Mouse (Mus musculus): ENCODE data around the gene Pappa2. TPM values are rescaled to one million over a fixed set of nuclear protein-coding genes. Genes with fewer than 3 reads are reported as not detected.

Pappa2 gene
- polyA plus RNA-seq, 1 experiment from 2014 or later = 1.2 TPM

GRCm38 (mm10) chr1:158775486-158775885 is 204.8 kb downstream of the Pappa2 start:
- Histone ChIP-seq H3K9ac (replicated peaks; ENCODE audit: low read length) (no peak overlapping the region), H3K4me1 (ENCODE audit: insufficient read depth, low read length) (no peaks in the 10 kb centered on the region), H3K4me3 (ENCODE audit: low read length) (no peak overlapping the region), H3K4me2 (replicated peaks; ENCODE audit: low read depth, low read length) (no peak overlapping the region), H3K9me3 (ENCODE audit: low read length) (no peaks in the 10 kb centered on the region), H3K27ac (ENCODE audit: low read length) (no peak overlapping the region), H3K27me3 (ENCODE audit: insufficient read depth, low read length) (no peaks in the 10 kb centered on the region), H3K36me3 (ENCODE audit: insufficient read depth, low read length) (no peaks in the 10 kb centered on the region)
- ATAC-seq (ENCODE audit: low FRiP score, low TSS enrichment) = no peak
- 88% methylated on average over 5 of the region's 5 CpGs for WGBS

- no peak for ATAC-seq (ENCODE audit: low FRiP score, low TSS enrichment)
- H3K27ac ChIP-seq (ENCODE audit: low read length) = no peak overlapping the region
- H3K4me1 ChIP-seq (ENCODE audit: insufficient read depth, low read length) = no peaks in the 10 kb centered on the region
- H3K9ac ChIP-seq (replicated peaks; ENCODE audit: low read length) = no peak overlapping the region
- no peak overlapping the region for H3K4me2 ChIP-seq (replicated peaks; ENCODE audit: low read depth, low read length)
- H3K36me3 ChIP-seq (ENCODE audit: insufficient read depth, low read length) = no peaks in the 10 kb centered on the region
- no peak overlapping the region for H3K4me3 ChIP-seq (ENCODE audit: low read length)
- H3K27me3 ChIP-seq (ENCODE audit: insufficient read depth, low read length) = no peaks in the 10 kb centered on the region
- no peaks in the 10 kb centered on the region for H3K9me3 ChIP-seq (ENCODE audit: low read length)
Measured at GRCm38 (mm10) chr1:158773102-158773501, 207.2 kb downstream of the Pappa2 start.

GRCm38 (mm10) chr1:158770756-158771155 is 209.5 kb downstream of the Pappa2 start:
- 94% methylated on average over 4 of the region's 4 CpGs for WGBS
- no peak for ATAC-seq (ENCODE audit: low FRiP score, low TSS enrichment)

GRCm38 (mm10) chr1:158770036-158770655 is 210.1 kb downstream of the Pappa2 start:
- Histone ChIP-seq H3K4me2 (replicated peaks; ENCODE audit: low read depth, low read length) (no peak overlapping the region), H3K9ac (replicated peaks; ENCODE audit: low read length) (no peak overlapping the region), H3K27me3 (ENCODE audit: insufficient read depth, low read length) (no peaks in the 10 kb centered on the region), H3K4me1 (ENCODE audit: insufficient read depth, low read length) (no peaks in the 10 kb centered on the region), H3K36me3 (ENCODE audit: insufficient read depth, low read length) (no peaks in the 10 kb centered on the region), H3K4me3 (ENCODE audit: low read length) (no peak overlapping the region), H3K27ac (ENCODE audit: low read length) (no peak overlapping the region), H3K9me3 (ENCODE audit: low read length) (no peaks in the 10 kb centered on the region)
- ATAC-seq (ENCODE audit: low FRiP score, low TSS enrichment) = no peak
- 67% methylated on average over 7 of the region's 7 CpGs for WGBS

More at GRCm38 (mm10) chr1:158770756-158771155, 209.5 kb downstream of the Pappa2 start:
- Histone ChIP-seq H3K4me2 (replicated peaks; ENCODE audit: low read depth, low read length) (no peak overlapping the region), H3K4me3 (ENCODE audit: low read length) (no peak overlapping the region), H3K4me1 (ENCODE audit: insufficient read depth, low read length) (no peaks in the 10 kb centered on the region), H3K27ac (ENCODE audit: low read length) (no peak overlapping the region), H3K36me3 (ENCODE audit: insufficient read depth, low read length) (no peaks in the 10 kb centered on the region), H3K9ac (replicated peaks; ENCODE audit: low read length) (no peak overlapping the region), H3K9me3 (ENCODE audit: low read length) (no peaks in the 10 kb centered on the region), H3K27me3 (ENCODE audit: insufficient read depth, low read length) (no peaks in the 10 kb centered on the region)

- H3K36me3 ChIP-seq (ENCODE audit: insufficient read depth, low read length) = no peaks in the 10 kb centered on the region
Measured at GRCm38 (mm10) chr1:158765842-158766241, 214.4 kb downstream of the Pappa2 start.

GRCm38 (mm10) chr1:158764727-158765126 is 215.6 kb downstream of the Pappa2 start:
- ATAC-seq (ENCODE audit: low FRiP score, low TSS enrichment) = no peak

More at GRCm38 (mm10) chr1:158765842-158766241, 214.4 kb downstream of the Pappa2 start:
- H3K27me3 ChIP-seq (ENCODE audit: insufficient read depth, low read length) = no peaks in the 10 kb centered on the region
- ATAC-seq (ENCODE audit: low FRiP score, low TSS enrichment) = no peak
- no peaks in the 10 kb centered on the region for H3K9me3 ChIP-seq (ENCODE audit: low read length)
- H3K4me3 ChIP-seq (ENCODE audit: low read length) = no peak overlapping the region
- H3K27ac ChIP-seq (ENCODE audit: low read length) = no peak overlapping the region
- H3K4me1 ChIP-seq (ENCODE audit: insufficient read depth, low read length) = no peaks in the 10 kb centered on the region
- H3K9ac ChIP-seq (replicated peaks; ENCODE audit: low read length) = no peak overlapping the region
- no peak overlapping the region for H3K4me2 ChIP-seq (replicated peaks; ENCODE audit: low read depth, low read length)
- WGBS = 54% methylated on average over 2 of the region's 2 CpGs

GRCm38 (mm10) chr1:158764211-158764610 is 216.1 kb downstream of the Pappa2 start:
- no peaks in the 10 kb centered on the region for H3K4me1 ChIP-seq (ENCODE audit: insufficient read depth, low read length)
- H3K4me3 ChIP-seq (ENCODE audit: low read length) = no peak overlapping the region
- no peaks in the 10 kb centered on the region for H3K9me3 ChIP-seq (ENCODE audit: low read length)
- no peaks in the 10 kb centered on the region for H3K27me3 ChIP-seq (ENCODE audit: insufficient read depth, low read length)
- no peak for ATAC-seq (ENCODE audit: low FRiP score, low TSS enrichment)
- H3K36me3 ChIP-seq (ENCODE audit: insufficient read depth, low read length) = no peaks in the 10 kb centered on the region
- H3K27ac ChIP-seq (ENCODE audit: low read length) = no peak overlapping the region
- H3K4me2 ChIP-seq (replicated peaks; ENCODE audit: low read depth, low read length) = no peak overlapping the region
- no peak overlapping the region for H3K9ac ChIP-seq (replicated peaks; ENCODE audit: low read length)

More at GRCm38 (mm10) chr1:158764727-158765126, 215.6 kb downstream of the Pappa2 start:
- no peaks in the 10 kb centered on the region for H3K9me3 ChIP-seq (ENCODE audit: low read length)
- H3K4me2 ChIP-seq (replicated peaks; ENCODE audit: low read depth, low read length) = no peak overlapping the region
- no peak overlapping the region for H3K9ac ChIP-seq (replicated peaks; ENCODE audit: low read length)
- H3K27me3 ChIP-seq (ENCODE audit: insufficient read depth, low read length) = no peaks in the 10 kb centered on the region
- H3K36me3 ChIP-seq (ENCODE audit: insufficient read depth, low read length) = no peaks in the 10 kb centered on the region
- no peak overlapping the region for H3K27ac ChIP-seq (ENCODE audit: low read length)
- H3K4me1 ChIP-seq (ENCODE audit: insufficient read depth, low read length) = no peaks in the 10 kb centered on the region
- no peak overlapping the region for H3K4me3 ChIP-seq (ENCODE audit: low read length)
- 39% methylated on average over 6 of the region's 6 CpGs for WGBS

GRCm38 (mm10) chr1:158748356-158749096 is 231.8 kb downstream of the Pappa2 start:
- H3K4me2 ChIP-seq (replicated peaks; ENCODE audit: low read depth, low read length) = no peak overlapping the region
- no peaks in the 10 kb centered on the region for H3K36me3 ChIP-seq (ENCODE audit: insufficient read depth, low read length)
- 54% methylated on average over 10 of the region's 10 CpGs for WGBS
- no peaks in the 10 kb centered on the region for H3K9me3 ChIP-seq (ENCODE audit: low read length)
- no peaks in the 10 kb centered on the region for H3K27me3 ChIP-seq (ENCODE audit: insufficient read depth, low read length)
- no peak overlapping the region for H3K9ac ChIP-seq (replicated peaks; ENCODE audit: low read length)
- H3K4me1 ChIP-seq (ENCODE audit: insufficient read depth, low read length) = no peaks in the 10 kb centered on the region
- no peak overlapping the region for H3K4me3 ChIP-seq (ENCODE audit: low read length)
- ATAC-seq (ENCODE audit: low FRiP score, low TSS enrichment) = peak; percentile 19; the same call in 1 of the 2 replicates
- no peak overlapping the region for H3K27ac ChIP-seq (ENCODE audit: low read length)

- Histone ChIP-seq H3K9me3 (ENCODE audit: low read length) (no peaks in the 10 kb centered on the region), H3K4me2 (replicated peaks; ENCODE audit: low read depth, low read length) (no peak overlapping the region), H3K27ac (ENCODE audit: low read length) (no peak overlapping the region), H3K36me3 (ENCODE audit: insufficient read depth, low read length) (no peaks in the 10 kb centered on the region), H3K4me1 (ENCODE audit: insufficient read depth, low read length) (peaks cover 4% of the 10 kb centered on the region; the same call in 1 of the 2 replicates), H3K9ac (replicated peaks; ENCODE audit: low read length) (no peak overlapping the region), H3K27me3 (ENCODE audit: insufficient read depth, low read length) (no peaks in the 10 kb centered on the region), H3K4me3 (ENCODE audit: low read length) (no peak overlapping the region)
- 60% methylated on average over 5 of the region's 5 CpGs for WGBS
- ATAC-seq (ENCODE audit: low FRiP score, low TSS enrichment) = no peak
Measured at GRCm38 (mm10) chr1:158741449-158741848, 238.8 kb downstream of the Pappa2 start.

GRCm38 (mm10) chr1:158740949-158741348 is 239.3 kb downstream of the Pappa2 start:
- Histone ChIP-seq H3K27me3 (ENCODE audit: insufficient read depth, low read length) (no peaks in the 10 kb centered on the region), H3K27ac (ENCODE audit: low read length) (no peak overlapping the region), H3K4me3 (ENCODE audit: low read length) (no peak overlapping the region), H3K9ac (replicated peaks; ENCODE audit: low read length) (no peak overlapping the region), H3K9me3 (ENCODE audit: low read length) (no peaks in the 10 kb centered on the region), H3K36me3 (ENCODE audit: insufficient read depth, low read length) (no peaks in the 10 kb centered on the region), H3K4me2 (replicated peaks; ENCODE audit: low read depth, low read length) (no peak overlapping the region), H3K4me1 (ENCODE audit: insufficient read depth, low read length) (peaks cover 4% of the 10 kb centered on the region; the same call in 1 of the 2 replicates)
- no peak for ATAC-seq (ENCODE audit: low FRiP score, low TSS enrichment)
- 88% methylated on average over 5 of the region's 5 CpGs for WGBS
